Comparison of ENCODE assay signal across 24 mouse cellular contexts in the genomic region with DNA sequence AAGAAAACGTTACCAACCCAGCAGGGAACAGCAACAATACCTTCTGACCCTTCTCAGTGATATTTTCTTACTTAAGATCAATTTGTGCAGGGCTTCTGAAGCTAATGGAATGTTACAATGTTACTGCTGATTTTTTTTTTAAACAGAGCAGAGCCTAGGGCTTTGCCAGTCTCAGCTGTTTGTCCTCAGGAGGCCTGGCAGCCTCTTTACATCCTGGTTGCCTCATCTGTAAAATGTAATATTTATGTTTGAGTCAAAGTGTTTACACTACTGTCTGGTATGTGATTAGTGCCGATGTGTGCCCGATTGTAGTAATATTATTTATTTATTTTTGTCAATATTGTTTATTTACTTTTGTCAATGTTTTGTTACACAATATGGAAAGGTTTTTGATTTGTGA.
"Had no signal": no experiment of that assay in that cellular context is flagged by ENCODE, and none has a peak within 500 bp of the region (broad histone marks: within the 10 kb centered on the region; RNA-seq: fewer than 3 reads in every experiment).

No protein-coding gene starts in this region.

- H3K27me3 ChIP-seq: hindbrain, embryonic 12.5 days; intestine, embryonic 15.5 days had no signal

- H3K9ac ChIP-seq: heart, embryonic 12.5 days; hindbrain, embryonic 12.5 days; hindbrain, embryonic 14.5 days; intestine, embryonic 15.5 days; limb, embryonic 12.5 days had no signal

- DNase-seq: gastrocnemius, adult 2 months; gastrocnemius, postnatal 10 days; gastrocnemius, postnatal 25 days; heart, adult 2 months; heart, postnatal 10 days; heart, postnatal 4 days; kidney, adult 18-20 months; kidney, adult 8-10 months; kidney, postnatal 10 days; kidney, postnatal 25 days; kidney, postnatal 4 days; liver had no signal

- ATAC-seq: hindbrain, embryonic 16.5 days; inflammation-experienced regulatory T-cells, adult 6 months; intestine, embryonic 15.5 days; intestine, postnatal 0 days had no signal

- H3K4me1 ChIP-seq: heart, embryonic 12.5 days; hindbrain, embryonic 12.5 days; intestine, embryonic 15.5 days; limb, embryonic 10.5 days; limb, embryonic 12.5 days had no signal

- H3K9me3 ChIP-seq: heart, embryonic 12.5 days; hindbrain, embryonic 10.5 days; hindbrain, embryonic 12.5 days; intestine, embryonic 15.5 days; limb, embryonic 10.5 days; limb, embryonic 12.5 days had no signal

- H3K4me2 ChIP-seq: heart, embryonic 12.5 days; hindbrain, embryonic 12.5 days; hindbrain, embryonic 14.5 days; intestine, embryonic 15.5 days; limb, embryonic 12.5 days had no signal

- H3K4me3 ChIP-seq: gastrocnemius, adult 2 months; heart, adult 2 months; heart, embryonic 12.5 days; hindbrain, embryonic 10.5 days; hindbrain, embryonic 12.5 days; intestine, embryonic 15.5 days; layer of hippocampus, adult 2 months; left cerebral cortex, adult 2 months; limb, embryonic 10.5 days; limb, embryonic 12.5 days had no signal

- H3K36me3 ChIP-seq: heart, embryonic 12.5 days; hindbrain, embryonic 10.5 days; hindbrain, embryonic 12.5 days; intestine, embryonic 15.5 days; limb, embryonic 10.5 days; limb, embryonic 12.5 days had no signal

- H3K27ac ChIP-seq: gastrocnemius, adult 2 months; heart, adult 2 months; hindbrain, embryonic 10.5 days; hindbrain, embryonic 12.5 days; hindbrain, embryonic 14.5 days; intestine, embryonic 15.5 days; layer of hippocampus, adult 2 months; left cerebral cortex, adult 2 months; limb, embryonic 10.5 days; limb, embryonic 12.5 days had no signal
